Mouse (Mus musculus): ENCODE measurements around the gene Crybb3. TPM values are rescaled to one million over a fixed set of nuclear protein-coding genes. Genes with fewer than 3 reads are reported as not detected.

The Crybb3 gene
- total and polyA plus RNA-seq, 3 experiments: not detected

GRCm38 (mm10) chr5:113090077-113090690 lies 8.8 kb upstream of the Crybb3 start:
- no peak for DNase-seq (ENCODE audit: extremely low read depth)
- Histone ChIP-seq H3K27me3 (replicated peaks) (no peaks in the 10 kb centered on the region), H3K9me3 (replicated peaks; ENCODE audit: low read length) (no peaks in the 10 kb centered on the region), H3K27ac (ENCODE audit: insufficient read depth, low read depth) (no peak overlapping the region), H3K4me1 (ENCODE audit: control insufficient read depth in 1 of 2, insufficient read depth in 2 of 2) (no peaks in the 10 kb centered on the region), H3K36me3 (replicated peaks in 1 of 2; ENCODE audit: control insufficient read depth in 1 of 2, insufficient read depth in 1 of 2, low read length in 1 of 2) (peaks cover 0 to 51% of the 10 kb centered on the region in 2 experiments), H3K79me2 (replicated peaks; ENCODE audit: control insufficient read depth, extremely low read depth, insufficient read depth, poor library complexity, severe bottlenecking) (no peaks in the 10 kb centered on the region), H3K4me2 (ENCODE audit: insufficient read depth, low read depth, poor library complexity, severe bottlenecking) (no peak overlapping the region), H3K4me3 (replicated peaks in 1 of 3; ENCODE audit: low read depth in 2 of 3, low read length in 2 of 3, poor library complexity in 1 of 3) (no peak overlapping the region), H3K9ac (ENCODE audit: insufficient read depth, low read depth) (no peak overlapping the region)
- in situ Hi-C loops (cut with MboI; ENCODE audit: low pct_ligation_motif_present, low pct_unique_long_range_greater_than_20kb, low sequenced_read_pairs) (no loop called here), dilution Hi-C loops (cut with MboI; ENCODE audit: extremely low pct_ligation_motif_present, extremely low pct_unique_long_range_greater_than_20kb, low sequenced_read_pairs) (loop anchor here (25.0 kb wide), 1 partner anchor 97 kb away; no protein-coding TSS in a partner anchor)
- TF ChIP-seq CHD2 (IDR thresholded peaks at IDR 0.05; ENCODE audit: low read length) (no peak), PAX5 (IDR thresholded peaks at IDR 0.05; ENCODE audit: low read length) (no peak), ETS1 (conservative IDR thresholded peaks at IDR 0.05; ENCODE audit: low read depth, low read length) (no peak), TBP (conservative IDR thresholded peaks at IDR 0.05; ENCODE audit: low read depth, low read length) (no peak), MXI1 (IDR thresholded peaks at IDR 0.05; ENCODE audit: low read depth, low read length) (no peak), CTCF (conservative IDR thresholded peaks at IDR 0.05 in 1 of 2, IDR thresholded peaks at IDR 0.05 in 1 of 2; ENCODE audit: low read depth in 2 of 2, low read length in 2 of 2) (no peak), ZNF384 (IDR thresholded peaks at IDR 0.05; ENCODE audit: low read depth, low read length) (no peak), SMC3 (IDR thresholded peaks at IDR 0.05; ENCODE audit: low read depth, low read length) (no peak), MYC (IDR thresholded peaks at IDR 0.05; ENCODE audit: low read depth, low read length) (no peak), EP300 (IDR thresholded peaks at IDR 0.05; ENCODE audit: low read length) (no peak)

GRCm38 (mm10) chr5:113087465-113087864 lies 6.1 kb upstream of the Crybb3 start:
- dilution Hi-C loops (cut with MboI; ENCODE audit: extremely low pct_ligation_motif_present, extremely low pct_unique_long_range_greater_than_20kb, low sequenced_read_pairs) (loop anchor here (25.0 kb wide), 1 partner anchor 100 kb away; no protein-coding TSS in a partner anchor), in situ Hi-C loops (cut with MboI; ENCODE audit: low pct_ligation_motif_present, low pct_unique_long_range_greater_than_20kb, low sequenced_read_pairs) (no loop called here)
- DNase-seq (ENCODE audit: extremely low read depth): no peak
- peaks cover 6% of the 10 kb centered on the region for H3K27me3 ChIP-seq (replicated peaks)
- no peak overlapping the region for H3K27ac ChIP-seq (ENCODE audit: insufficient read depth, low read depth)
- no peaks in the 10 kb centered on the region for H3K79me2 ChIP-seq (replicated peaks; ENCODE audit: control insufficient read depth, extremely low read depth, insufficient read depth, poor library complexity, severe bottlenecking)
- TF ChIP-seq POLR2AphosphoS2 (IDR thresholded peaks at IDR 0.05; ENCODE audit: low read depth, low read length): no peak
- peaks cover 9% of the 10 kb centered on the region for H3K9me3 ChIP-seq (replicated peaks; ENCODE audit: low read length)
- no peak overlapping the region for H3K4me2 ChIP-seq (ENCODE audit: insufficient read depth, low read depth, poor library complexity, severe bottlenecking)
- H3K4me3 ChIP-seq (replicated peaks in 1 of 3; ENCODE audit: low read depth in 2 of 3, low read length in 2 of 3, poor library complexity in 1 of 3): no peak overlapping the region
- no peak overlapping the region for H3K9ac ChIP-seq (ENCODE audit: insufficient read depth, low read depth)
- no peaks in the 10 kb centered on the region; a peak in 1 of 4 replicates for H3K4me1 ChIP-seq (ENCODE audit: control insufficient read depth in 1 of 2, insufficient read depth in 2 of 2)
- H3K36me3 ChIP-seq (replicated peaks in 1 of 2; ENCODE audit: control insufficient read depth in 1 of 2, insufficient read depth in 1 of 2, low read length in 1 of 2): peaks cover 0 to 30% of the 10 kb centered on the region in 2 experiments

DNA sequence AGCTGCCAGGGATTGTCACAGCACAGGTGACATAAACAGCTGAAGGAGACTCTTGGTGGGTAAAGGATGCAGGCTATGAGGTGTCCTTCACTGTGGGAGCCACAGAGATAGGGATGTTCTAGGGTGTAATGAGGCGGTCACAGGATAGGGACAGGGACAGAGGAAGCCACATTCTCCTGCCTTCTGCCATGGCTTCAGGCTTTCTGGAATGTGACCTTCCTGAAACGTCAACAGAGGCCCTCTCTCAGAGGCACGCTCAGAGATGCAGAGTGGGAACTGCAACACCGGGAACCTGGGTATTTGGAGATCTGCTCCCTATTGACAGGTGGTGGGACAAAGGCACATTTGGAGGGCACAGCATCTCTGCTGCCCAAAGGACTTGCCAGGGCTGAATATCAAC lies 5.6 kb upstream of the Crybb3 start:
- Histone ChIP-seq H3K36me3 (replicated peaks in 1 of 2; ENCODE audit: control insufficient read depth in 1 of 2, insufficient read depth in 1 of 2, low read length in 1 of 2) (peaks cover 0 to 27% of the 10 kb centered on the region in 2 experiments), H3K9me3 (replicated peaks; ENCODE audit: low read length) (peaks cover 9% of the 10 kb centered on the region), H3K9ac (ENCODE audit: insufficient read depth, low read depth) (no peak overlapping the region), H3K27me3 (replicated peaks) (peaks cover 7% of the 10 kb centered on the region), H3K4me3 (replicated peaks in 1 of 3; ENCODE audit: low read depth in 2 of 3, low read length in 2 of 3, poor library complexity in 1 of 3) (no peak overlapping the region), H3K4me2 (ENCODE audit: insufficient read depth, low read depth, poor library complexity, severe bottlenecking) (no peak overlapping the region), H3K4me1 (ENCODE audit: control insufficient read depth in 1 of 2, insufficient read depth in 2 of 2) (no peaks in the 10 kb centered on the region; a peak in 1 of 4 replicates), H3K79me2 (replicated peaks; ENCODE audit: control insufficient read depth, extremely low read depth, insufficient read depth, poor library complexity, severe bottlenecking) (no peaks in the 10 kb centered on the region), H3K27ac (ENCODE audit: insufficient read depth, low read depth) (no peak overlapping the region)
- DNase-seq (ENCODE audit: extremely low read depth): no peak
- in situ Hi-C loops (cut with MboI; ENCODE audit: low pct_ligation_motif_present, low pct_unique_long_range_greater_than_20kb, low sequenced_read_pairs) (no loop called here), dilution Hi-C loops (cut with MboI; ENCODE audit: extremely low pct_ligation_motif_present, extremely low pct_unique_long_range_greater_than_20kb, low sequenced_read_pairs) (loop anchor here (25.0 kb wide), 1 partner anchor 100 kb away; no protein-coding TSS in a partner anchor)
- TF ChIP-seq HCFC1 (IDR thresholded peaks at IDR 0.05; ENCODE audit: low read depth, low read length) (no peak), E2F4 (IDR thresholded peaks at IDR 0.05; ENCODE audit: insufficient replicate concordance, low read depth, low read length) (no peak), ZC3H11A (IDR thresholded peaks at IDR 0.05; ENCODE audit: low read depth, low read length) (no peak), RCOR1 (conservative IDR thresholded peaks at IDR 0.05; ENCODE audit: low read depth, low read length) (no peak), USF2 (conservative IDR thresholded peaks at IDR 0.05; ENCODE audit: low read depth, low read length) (no peak), UBTF (IDR thresholded peaks at IDR 0.05; ENCODE audit: low read depth, low read length) (no peak), MAZ (IDR thresholded peaks at IDR 0.05; ENCODE audit: low read depth, low read length) (no peak), ZNF384 (IDR thresholded peaks at IDR 0.05; ENCODE audit: low read depth, low read length) (no peak), TBP (conservative IDR thresholded peaks at IDR 0.05; ENCODE audit: low read depth, low read length) (no peak), CHD2 (IDR thresholded peaks at IDR 0.05; ENCODE audit: low read length) (no peak)
